Mouse (Mus musculus) urinary bladder, postnatal 10 days (tissue): ENCODE measurements at regions not wholly inside any gene's neighbourhood (a gene's known extent, or its start where the extent isn't known, plus 50 kb on each side); places are given as distances from the start of the nearest gene placed in this dataset.

Source experiments
- DNase-seq: peaks from one replicate; pipeline ENCODE4 v3.0.0; 2022; ENCODE audit warnings: low spot score

- DNase-seq, result no peak
Observed at GRCm38 (mm10) chr1:144316251-144316650, 67.2 kb upstream of the Rgs1 start.

GRCm38 (mm10) chr1:144314382-144314781 is 65.3 kb upstream of the Rgs1 start:
- DNase-seq, result no peak

- DNase-seq, result no peak
Observed at GRCm38 (mm10) chr1:144313318-144313717, 64.3 kb upstream of the Rgs1 start.

- no peak for DNase-seq
Observed at GRCm38 (mm10) chr1:144309901-144310300, 60.9 kb upstream of the Rgs1 start.

GRCm38 (mm10) chr1:144308313-144308712 is 59.3 kb upstream of the Rgs1 start:
- DNase-seq, result no peak

GRCm38 (mm10) chr1:144307854-144308285 is 58.8 kb upstream of the Rgs1 start:
- no peak for DNase-seq

- DNase-seq, result no peak
Observed at GRCm38 (mm10) chr1:144307017-144307853, 58.2 kb upstream of the Rgs1 start.

GRCm38 (mm10) chr1:144306284-144306683 is 57.2 kb upstream of the Rgs1 start:
- no peak for DNase-seq

- no peak for DNase-seq
Observed at GRCm38 (mm10) chr1:144300670-144301069, 51.6 kb upstream of the Rgs1 start.
